Mouse (Mus musculus): ENCODE data around the gene Rpl37. TPM values are rescaled to one million over a fixed set of nuclear protein-coding genes. Genes with fewer than 3 reads are reported as not detected.

The Rpl37 gene
- polyA plus RNA-seq, 1 experiment from 2014 or later: 460 TPM

DNA sequence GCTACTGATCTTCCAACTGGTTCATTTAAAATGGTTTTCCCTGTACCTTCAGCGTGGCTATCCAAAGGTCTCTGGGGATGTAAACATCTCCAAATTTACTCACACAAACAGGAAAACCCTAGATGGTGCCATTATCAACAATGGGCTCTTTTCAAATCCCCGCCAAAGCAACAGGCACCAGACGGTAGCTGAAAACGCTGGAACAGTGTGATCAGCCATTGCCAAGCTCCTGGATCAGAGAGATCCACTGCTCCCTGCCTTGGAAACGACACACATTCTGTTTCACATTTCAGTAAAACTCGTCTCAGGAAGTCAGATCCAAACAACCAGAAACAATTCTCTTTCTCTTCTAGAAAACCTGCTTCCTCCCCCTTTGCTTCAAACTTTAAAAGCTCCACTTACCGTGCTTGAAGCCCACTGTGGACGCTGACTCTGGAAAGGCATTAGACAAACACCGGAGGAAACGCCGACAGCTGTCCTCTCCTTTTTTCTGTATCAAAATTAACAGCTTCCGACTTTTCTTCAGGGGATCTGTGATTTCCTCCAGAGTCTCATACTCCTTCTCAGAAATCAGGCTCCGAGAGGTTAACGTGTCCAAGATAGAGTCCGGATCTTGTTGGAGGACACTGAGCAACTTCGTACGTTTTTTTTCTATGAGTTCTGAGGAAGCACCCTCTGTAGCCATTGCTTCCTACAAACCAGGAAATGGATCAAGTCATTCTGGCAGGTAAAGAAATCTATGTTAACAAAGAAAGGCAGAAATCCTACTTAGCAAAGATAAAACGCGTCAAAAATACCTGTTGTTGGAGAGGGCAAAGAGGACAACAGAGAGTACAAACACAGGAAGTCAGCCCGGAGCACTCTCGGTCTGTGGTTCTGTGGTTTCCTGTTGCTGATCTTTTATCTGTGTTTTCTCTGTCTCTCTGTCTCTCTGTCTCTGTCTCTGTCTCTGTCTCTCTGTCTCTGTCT is 8.5 kb upstream of the Rpl37 start, which contains the start of gene Card6:
TSS of gene Card6 (minus strand) at position 854 of the 969 bp plus-strand sequence.
- Histone ChIP-seq H3K27ac (no peak within 1 kb of the TSS), H3K4me3 (peak within 1 kb of the TSS; percentile 7; the same call in 1 of the 2 replicates)
- 71% methylated on average over 21 of the region's 21 CpGs for WGBS

DNA sequence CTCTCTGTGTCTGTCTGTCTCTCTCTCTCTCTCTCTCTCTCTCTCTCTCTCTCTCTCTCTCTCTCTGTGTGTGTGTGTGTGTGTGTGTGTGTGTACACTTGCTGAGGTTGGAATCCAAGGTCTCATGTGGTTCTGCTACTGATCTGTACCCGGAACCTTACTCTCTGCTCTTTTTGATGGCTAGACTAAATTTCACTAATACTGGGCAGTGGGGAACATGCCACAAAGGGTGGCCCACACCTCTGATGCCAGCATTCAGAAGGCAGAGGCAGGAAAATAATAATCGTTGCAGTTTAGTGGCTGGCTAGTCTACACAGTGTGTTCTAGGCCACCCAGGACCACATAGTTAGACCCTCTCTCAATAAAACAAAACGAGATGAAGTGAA is 7.8 kb upstream of the Rpl37 start:
- H3K27me3 ChIP-seq (ENCODE audit: low read depth, poor library complexity, severe bottlenecking): no peaks in the 10 kb centered on the region
- H3K4me3 ChIP-seq: no peak overlapping the region
- H3K4me1 ChIP-seq: no peaks in the 10 kb centered on the region
- no peaks in the 10 kb centered on the region for H3K36me3 ChIP-seq
- H3K9me3 ChIP-seq (replicated peaks): no peaks in the 10 kb centered on the region
- DNase-seq (ENCODE audit: low spot score): no peak
- H3K27ac ChIP-seq: no peak overlapping the region
- 83% methylated on average over 3 of the region's 3 CpGs for whole genome bisulfite sequencing

More for the DNA sequence above, 8.5 kb upstream of the Rpl37 start, which contains the start of gene Card6:
- no peaks in the 10 kb centered on the region for H3K27me3 ChIP-seq (ENCODE audit: low read depth, poor library complexity, severe bottlenecking)
- H3K36me3 ChIP-seq: no peaks in the 10 kb centered on the region
- no peaks in the 10 kb centered on the region for H3K9me3 ChIP-seq (replicated peaks)
- no peak for DNase-seq (ENCODE audit: low spot score)
- no peaks in the 10 kb centered on the region for H3K4me1 ChIP-seq

DNA sequence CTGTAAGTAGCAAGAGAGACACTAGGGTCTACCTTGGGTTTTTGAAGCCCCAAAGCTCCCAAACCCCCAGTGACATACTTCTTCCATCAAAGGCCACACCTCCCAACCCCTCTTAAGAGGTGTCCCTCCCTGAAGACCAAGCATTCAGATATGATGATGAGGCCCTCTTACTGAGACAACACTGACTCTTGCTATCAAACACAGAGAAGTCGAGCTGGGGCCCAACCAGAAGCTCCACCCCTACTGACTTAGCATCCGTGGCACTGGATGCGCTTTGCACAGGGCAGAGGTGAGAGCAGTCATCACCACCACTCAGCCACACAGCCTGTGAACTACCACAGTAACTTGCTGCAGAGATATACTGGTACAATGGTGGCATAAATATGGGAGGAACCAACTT is 3.8 kb upstream of the Rpl37 start:
- 84% methylated on average over 3 of the region's 3 CpGs for WGBS
- Histone ChIP-seq H3K27me3 (ENCODE audit: low read depth, poor library complexity, severe bottlenecking) (no peaks in the 10 kb centered on the region), H3K4me1 (peaks cover 8% of the 10 kb centered on the region), H3K27ac (no peak overlapping the region), H3K36me3 (peaks cover 6% of the 10 kb centered on the region), H3K4me3 (no peak overlapping the region), H3K9me3 (replicated peaks) (no peaks in the 10 kb centered on the region)
- DNase-seq (ENCODE audit: low spot score): no peak

DNA sequence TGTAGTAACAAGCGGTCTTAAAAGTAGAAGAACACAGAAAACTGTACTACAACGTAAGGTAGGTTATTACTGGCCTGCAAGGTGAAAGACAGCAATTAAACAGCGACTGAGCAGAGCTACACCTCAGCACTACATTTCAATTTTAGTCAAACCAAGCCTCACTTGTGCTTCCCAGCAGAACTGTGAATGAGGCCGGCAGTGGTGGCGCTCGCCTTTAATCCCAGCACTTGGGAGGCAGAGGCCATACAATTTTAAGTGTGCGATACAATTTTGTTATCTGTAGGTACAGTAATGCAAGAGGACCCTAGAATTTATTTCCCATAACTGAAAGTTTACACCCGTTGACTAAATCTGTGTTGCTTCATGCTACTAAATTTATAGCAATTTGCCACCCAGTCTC is 1.3 kb upstream of the Rpl37 start:
- DNase-seq (ENCODE audit: low spot score): no peak
- peaks cover 13% of the 10 kb centered on the region for H3K4me1 ChIP-seq
- H3K27me3 ChIP-seq (ENCODE audit: low read depth, poor library complexity, severe bottlenecking): no peaks in the 10 kb centered on the region
- peak overlapping the region; percentile 95 for H3K27ac ChIP-seq
- 67% methylated on average over 8 of the region's 8 CpGs for WGBS
- H3K4me3 ChIP-seq: peak overlapping the region; percentile 88
- peaks cover 31% of the 10 kb centered on the region for H3K36me3 ChIP-seq
- H3K9me3 ChIP-seq (replicated peaks): no peaks in the 10 kb centered on the region

DNA sequence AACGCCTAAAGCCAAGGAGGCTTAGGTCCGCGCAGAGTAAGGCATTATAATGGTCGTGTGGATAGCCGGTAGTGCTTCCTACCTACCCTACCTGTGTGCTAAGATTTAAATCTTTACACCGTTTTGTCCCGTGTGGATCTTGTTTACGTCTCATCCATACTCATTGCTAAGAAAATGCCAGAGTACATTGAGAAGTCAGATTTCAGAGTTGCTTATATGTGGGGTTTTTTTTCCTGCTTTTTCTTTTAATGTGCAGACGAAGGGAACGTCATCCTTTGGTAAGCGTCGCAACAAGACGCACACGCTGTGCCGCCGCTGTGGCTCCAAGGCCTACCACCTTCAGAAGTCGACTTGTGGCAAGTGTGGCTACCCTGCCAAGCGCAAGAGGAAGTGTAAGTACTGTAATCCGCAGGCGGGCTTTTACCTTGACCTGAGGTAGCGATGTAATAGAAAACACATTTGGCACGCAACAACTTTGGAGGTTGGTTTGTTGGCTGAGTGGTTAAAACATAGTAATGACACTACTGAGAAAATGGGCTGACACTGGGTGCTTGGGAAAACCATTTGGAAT is 671 bp downstream of the Rpl37 start:
- Histone ChIP-seq H3K36me3 (peaks cover 50% of the 10 kb centered on the region), H3K27me3 (ENCODE audit: low read depth, poor library complexity, severe bottlenecking) (no peaks in the 10 kb centered on the region), H3K9me3 (replicated peaks) (no peaks in the 10 kb centered on the region), H3K4me1 (peaks cover 13% of the 10 kb centered on the region), H3K4me3 (peak overlapping the region; percentile 88), H3K27ac (peak overlapping the region; percentile 95)
- no peak for DNase-seq (ENCODE audit: low spot score)
- WGBS: 2% methylated on average over 22 of the region's 22 CpGs

DNA sequence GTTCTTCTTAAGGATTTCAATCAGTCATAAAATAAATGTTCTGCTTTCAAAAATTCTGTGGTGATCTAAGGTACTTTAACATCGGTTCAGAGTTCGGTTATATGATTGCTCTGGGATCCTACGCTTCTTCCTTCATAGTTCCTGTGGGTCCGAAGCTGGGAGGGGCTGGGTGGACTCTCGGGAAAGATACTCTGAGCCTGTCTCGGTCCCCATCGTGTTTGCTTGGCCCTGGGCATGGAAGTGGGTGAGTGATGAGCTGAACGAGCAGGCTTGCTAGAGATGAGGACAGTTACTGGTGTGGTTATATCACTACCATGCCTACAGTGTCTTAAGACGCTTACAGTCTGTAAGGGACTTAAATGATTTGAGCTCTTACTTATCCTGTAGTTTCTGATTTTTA is 2.2 kb downstream of the Rpl37 start:
- Histone ChIP-seq H3K4me3 (no peak overlapping the region), H3K27me3 (ENCODE audit: low read depth, poor library complexity, severe bottlenecking) (no peaks in the 10 kb centered on the region), H3K9me3 (replicated peaks) (no peaks in the 10 kb centered on the region), H3K27ac (no peak overlapping the region), H3K4me1 (peaks cover 13% of the 10 kb centered on the region), H3K36me3 (peaks cover 65% of the 10 kb centered on the region)
- 89% methylated on average over 9 of the region's 9 CpGs for WGBS
- no peak for DNase-seq (ENCODE audit: low spot score)

DNA sequence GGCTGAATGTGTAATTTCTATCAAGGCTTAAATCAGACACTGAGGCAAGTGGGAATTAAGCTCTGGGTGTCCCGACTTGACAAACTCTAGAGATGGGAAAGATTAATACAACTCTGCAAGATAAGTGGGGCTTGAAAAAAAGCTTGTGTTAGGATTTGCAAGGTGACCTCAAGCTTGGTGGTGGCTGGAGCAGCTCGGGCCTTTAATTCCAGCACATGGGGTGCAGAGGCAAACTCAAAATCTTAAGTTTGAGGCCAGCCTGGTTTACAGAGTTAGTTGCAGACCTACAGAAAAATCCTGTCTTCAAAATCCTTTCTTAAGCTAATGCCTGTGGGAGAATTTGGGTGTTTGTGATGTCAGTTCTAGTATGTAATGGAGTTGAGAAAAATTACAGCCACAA is 2.7 kb downstream of the Rpl37 start:
- Histone ChIP-seq H3K27me3 (ENCODE audit: low read depth, poor library complexity, severe bottlenecking) (no peaks in the 10 kb centered on the region), H3K4me1 (peaks cover 13% of the 10 kb centered on the region), H3K27ac (no peak overlapping the region), H3K36me3 (peaks cover 70% of the 10 kb centered on the region), H3K9me3 (replicated peaks) (no peaks in the 10 kb centered on the region), H3K4me3 (no peak overlapping the region)
- DNase-seq (ENCODE audit: low spot score): no peak
- 92% methylated on average over 2 of the region's 2 CpGs for WGBS

DNA sequence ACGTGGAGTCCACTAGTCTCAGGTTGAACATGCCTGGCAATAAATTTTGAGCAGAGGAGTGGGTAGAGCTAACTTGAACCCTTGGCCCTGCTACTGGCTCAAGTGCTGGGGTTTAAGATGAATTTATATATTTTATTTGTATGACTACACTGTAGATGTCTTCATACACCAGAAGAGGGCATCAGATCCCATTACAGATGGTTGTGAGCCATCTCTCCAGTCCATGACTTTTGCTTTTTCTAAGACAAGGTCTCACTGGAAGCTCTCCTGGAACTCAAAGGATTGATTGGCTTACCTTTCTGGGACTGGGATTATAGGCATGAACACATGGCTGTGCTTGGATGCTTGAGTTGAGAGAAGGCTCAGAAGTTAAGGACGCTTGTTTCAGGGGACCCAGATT is 3.3 kb downstream of the Rpl37 start:
- H3K27ac ChIP-seq: no peak overlapping the region
- no peaks in the 10 kb centered on the region for H3K9me3 ChIP-seq (replicated peaks)
- no peak overlapping the region for H3K4me3 ChIP-seq
- H3K36me3 ChIP-seq: peaks cover 75% of the 10 kb centered on the region
- no peaks in the 10 kb centered on the region for H3K27me3 ChIP-seq (ENCODE audit: low read depth, poor library complexity, severe bottlenecking)
- peaks cover 13% of the 10 kb centered on the region for H3K4me1 ChIP-seq
- 98% methylated on average over 2 of the region's 2 CpGs for WGBS
- no peak for DNase-seq (ENCODE audit: low spot score)

DNA sequence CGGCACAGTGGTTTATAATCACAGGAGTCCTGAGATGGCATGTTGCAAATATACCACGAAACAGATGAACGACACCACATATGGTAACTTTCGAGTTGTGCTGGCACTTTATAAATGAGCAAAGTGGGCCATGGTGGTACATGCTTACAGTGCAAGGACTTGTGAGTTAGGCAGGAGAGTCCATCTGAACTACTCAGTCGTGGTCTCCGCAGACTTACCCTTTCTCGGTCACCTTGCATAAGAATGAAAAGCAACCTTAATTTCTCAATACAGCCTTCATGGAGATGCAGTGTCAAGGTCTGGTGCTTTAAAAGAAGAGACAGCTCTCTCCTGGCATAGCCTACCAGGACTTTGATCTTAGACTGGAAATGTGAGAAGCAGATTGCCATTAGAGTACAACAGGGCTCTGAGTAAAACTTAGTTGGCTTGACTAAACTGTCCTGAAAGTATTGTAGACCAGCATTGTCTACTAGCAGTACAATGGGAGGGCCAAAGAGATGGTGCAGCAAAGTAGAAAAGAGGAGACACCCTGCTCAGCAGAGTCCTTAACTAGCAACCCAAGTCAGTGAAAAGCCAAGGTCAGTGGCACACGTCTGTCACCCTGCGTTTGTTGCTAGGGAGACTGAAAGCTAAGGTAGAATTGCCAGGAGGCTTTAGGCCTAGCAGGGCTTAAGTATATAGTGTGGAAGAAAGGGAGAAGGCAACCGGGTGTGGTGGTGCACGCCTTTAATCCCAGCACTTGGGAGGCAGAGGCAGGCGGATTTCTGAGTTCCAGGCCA is 5.3 kb downstream of the Rpl37 start:
- no peak for DNase-seq (ENCODE audit: low spot score)
- H3K4me3 ChIP-seq: no peak overlapping the region
- peaks cover 7% of the 10 kb centered on the region for H3K4me1 ChIP-seq
- no peaks in the 10 kb centered on the region for H3K9me3 ChIP-seq (replicated peaks)
- no peak overlapping the region for H3K27ac ChIP-seq
- no peaks in the 10 kb centered on the region for H3K27me3 ChIP-seq (ENCODE audit: low read depth, poor library complexity, severe bottlenecking)
- peaks cover 81% of the 10 kb centered on the region for H3K36me3 ChIP-seq
- WGBS: 92% methylated on average over 12 of the region's 12 CpGs

DNA sequence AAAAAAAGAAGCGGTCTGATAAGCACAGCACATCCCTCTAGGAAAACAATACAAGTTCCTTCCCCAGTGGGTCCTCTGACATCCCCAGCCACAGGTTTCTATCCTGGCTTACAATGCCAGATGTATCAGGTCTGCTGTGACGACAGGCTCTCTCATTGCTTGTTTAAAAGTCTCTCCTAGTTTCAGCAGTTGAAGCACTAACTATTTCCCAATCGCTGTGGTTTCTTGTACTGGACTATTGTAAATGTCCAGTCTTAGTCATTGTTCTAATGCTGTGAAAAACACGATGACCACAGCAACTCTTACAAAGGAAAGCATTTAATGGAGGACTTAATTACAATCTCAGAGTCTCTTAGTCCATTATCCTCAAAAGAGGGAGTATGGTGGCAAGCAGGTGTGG is 10.0 kb downstream of the Rpl37 start:
- Histone ChIP-seq H3K4me1 (no peaks in the 10 kb centered on the region), H3K27me3 (ENCODE audit: low read depth, poor library complexity, severe bottlenecking) (no peaks in the 10 kb centered on the region), H3K9me3 (replicated peaks) (no peaks in the 10 kb centered on the region), H3K36me3 (peaks cover 38% of the 10 kb centered on the region), H3K27ac (no peak overlapping the region), H3K4me3 (no peak overlapping the region)
- DNase-seq (ENCODE audit: low spot score): no peak
- WGBS: 86% methylated on average over 4 of the region's 4 CpGs

DNA sequence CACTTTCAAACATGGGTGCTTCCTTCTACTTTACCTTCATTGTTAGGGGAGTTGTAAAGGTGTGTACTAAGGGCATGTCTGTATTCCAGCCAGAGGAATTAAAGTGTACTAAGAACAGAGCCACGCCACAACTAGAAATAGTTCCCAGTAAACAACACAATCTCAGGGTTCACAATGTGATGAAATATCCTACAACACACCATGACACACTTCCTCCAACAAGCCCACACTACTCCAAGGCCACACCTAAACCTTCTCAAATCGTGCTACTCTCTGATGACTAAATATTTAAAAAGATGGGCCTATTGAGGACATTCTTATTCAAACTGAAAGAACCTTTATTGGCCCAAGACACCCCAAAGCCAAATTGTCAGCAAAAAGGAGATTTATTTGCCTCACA is 11.0 kb downstream of the Rpl37 start:
- Histone ChIP-seq H3K4me3 (no peak overlapping the region), H3K36me3 (peaks cover 27% of the 10 kb centered on the region), H3K4me1 (no peaks in the 10 kb centered on the region), H3K27me3 (ENCODE audit: low read depth, poor library complexity, severe bottlenecking) (no peaks in the 10 kb centered on the region), H3K9me3 (replicated peaks) (no peaks in the 10 kb centered on the region), H3K27ac (no peak overlapping the region)
- 95% methylated on average over 2 of the region's 2 CpGs for WGBS
- DNase-seq (ENCODE audit: low spot score): no peak

DNA sequence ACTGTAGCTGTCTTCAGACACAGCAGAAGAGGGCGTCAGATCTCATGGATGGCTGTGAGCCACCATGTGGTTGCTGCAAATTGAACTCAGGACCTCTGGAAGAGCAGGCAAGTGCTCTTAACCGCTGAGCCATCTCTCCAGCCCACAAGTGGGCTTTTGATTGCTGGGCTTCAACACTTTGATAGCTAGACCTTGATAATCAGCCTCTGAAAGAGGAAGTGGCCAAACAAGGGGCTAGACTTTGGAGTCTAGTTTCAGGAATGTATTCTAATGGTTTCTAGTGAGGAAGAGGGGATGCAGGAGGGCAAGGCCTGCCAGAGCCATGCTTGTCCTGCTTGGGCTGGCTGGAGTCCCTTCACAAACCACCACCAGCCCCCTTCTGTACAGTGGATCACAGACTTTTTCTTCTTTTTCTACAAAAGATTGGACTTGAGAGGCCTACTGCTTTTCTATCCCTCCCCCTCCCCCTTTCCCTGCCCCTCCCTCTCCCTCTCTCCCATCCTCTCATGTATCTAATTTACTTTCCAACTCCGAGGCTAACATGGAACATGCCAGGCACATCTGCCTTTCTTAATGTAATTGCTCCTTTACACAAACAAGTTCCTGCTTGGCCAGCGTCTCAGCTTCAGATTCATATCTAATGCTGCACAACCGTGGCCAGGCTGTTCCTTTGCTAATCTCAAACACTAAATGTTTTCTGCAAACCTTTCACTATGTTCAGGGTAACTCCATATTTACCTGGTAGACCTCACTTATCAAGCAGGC is 11.9 kb downstream of the Rpl37 start:
- no peak overlapping the region for H3K4me3 ChIP-seq
- H3K9me3 ChIP-seq (replicated peaks): no peaks in the 10 kb centered on the region
- 69% methylated on average over 5 of the region's 5 CpGs for WGBS
- no peaks in the 10 kb centered on the region for H3K4me1 ChIP-seq
- peaks cover 19% of the 10 kb centered on the region for H3K36me3 ChIP-seq
- DNase-seq (ENCODE audit: low spot score): no peak
- H3K27me3 ChIP-seq (ENCODE audit: low read depth, poor library complexity, severe bottlenecking): no peaks in the 10 kb centered on the region
- H3K27ac ChIP-seq: no peak overlapping the region

Measured in limb, embryonic 10.5 days (tissue).